Mouse (Mus musculus) kidney, adult 11 months (tissue): ENCODE results near the gene Junb.

Experiments used
- DNase-seq: peaks from one replicate; pipeline ENCODE4 v3.0.0; 2022

The Junb gene

DNA sequence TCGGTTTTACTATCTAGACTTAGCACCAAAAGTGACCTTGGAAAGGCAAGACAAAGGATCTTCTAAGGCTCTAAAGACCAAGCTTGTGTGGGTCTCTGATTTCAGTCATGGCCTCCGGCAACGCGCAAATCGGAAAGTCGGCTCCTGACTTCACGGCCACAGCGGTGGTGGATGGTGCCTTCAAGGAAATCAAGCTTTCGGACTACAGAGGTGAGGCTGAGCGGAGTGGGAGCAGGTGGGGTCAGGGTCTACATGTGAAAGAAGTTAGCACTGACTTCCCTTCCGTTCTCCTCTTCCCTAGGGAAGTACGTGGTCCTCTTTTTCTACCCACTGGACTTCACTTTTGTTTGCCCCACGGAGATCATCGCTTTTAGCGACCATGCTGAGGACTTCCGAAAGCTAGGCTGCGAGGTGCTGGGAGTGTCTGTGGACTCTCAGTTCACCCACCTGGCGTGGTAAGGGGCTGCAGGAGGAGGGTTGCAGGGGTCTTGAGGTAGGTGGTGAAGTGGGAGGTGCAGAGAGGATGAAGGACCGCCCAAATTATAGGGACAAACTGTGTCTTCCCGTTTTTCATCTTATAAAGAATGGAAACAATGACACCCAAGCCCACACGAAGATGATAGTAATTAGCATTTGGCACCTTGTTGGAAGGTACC is 8.3 kb downstream of the Junb start:
- DNase-seq = no peak

DNA sequence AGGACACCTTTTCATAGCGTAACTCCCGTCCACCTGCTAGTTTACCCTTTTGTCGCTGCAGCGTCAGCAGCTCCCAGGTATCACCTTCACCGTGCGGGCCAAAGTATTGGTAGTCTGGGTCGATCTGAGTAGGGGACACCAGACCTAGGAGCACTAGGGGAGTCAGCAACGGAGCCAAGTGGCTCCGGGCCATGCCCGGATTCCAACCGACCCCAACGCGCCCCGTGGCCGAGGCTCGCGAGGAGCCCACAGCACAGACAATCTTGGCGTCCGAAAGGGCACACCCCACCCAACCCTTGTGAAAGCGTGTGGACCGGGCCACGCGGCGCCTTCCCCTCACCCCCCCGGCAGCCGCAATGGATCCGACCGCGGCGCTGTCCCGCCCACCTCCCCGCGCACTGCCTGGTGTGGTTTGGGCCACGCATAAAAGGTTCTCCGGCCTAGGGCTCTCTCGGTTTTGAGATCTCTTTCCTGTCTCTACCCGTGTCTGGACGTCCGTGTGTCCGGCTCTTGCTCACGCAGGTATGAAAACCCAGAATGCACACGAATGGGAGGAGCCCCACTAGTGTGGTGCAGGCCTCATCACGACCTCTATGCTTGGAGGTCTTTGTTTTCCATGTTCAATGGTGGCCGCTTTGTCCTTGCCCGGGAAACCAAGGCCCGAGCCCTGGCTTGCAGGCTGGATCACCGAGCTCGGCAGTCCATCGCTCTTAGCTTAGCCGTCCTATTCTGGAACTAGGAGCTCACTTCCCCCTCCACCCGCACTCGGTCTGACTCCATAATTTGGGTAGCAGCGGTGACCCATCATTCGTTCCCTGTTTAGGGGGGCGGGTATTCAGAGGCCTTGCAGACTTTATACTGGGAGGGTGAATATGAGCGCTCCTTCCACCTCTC is 9.0 kb downstream of the Junb start, which contains the start of the genes Gm49661, Prdx2 and Rnaseh2a:
Gm49661 (minus strand) TSS at position 193 of the 894 bp plus-strand sequence.
Prdx2 (plus strand) TSS at position 347 of the 894 bp plus-strand sequence.
Rnaseh2a (minus strand) TSS at position 527 of the 894 bp plus-strand sequence.
- DNase-seq = peak; percentile 69

DNA sequence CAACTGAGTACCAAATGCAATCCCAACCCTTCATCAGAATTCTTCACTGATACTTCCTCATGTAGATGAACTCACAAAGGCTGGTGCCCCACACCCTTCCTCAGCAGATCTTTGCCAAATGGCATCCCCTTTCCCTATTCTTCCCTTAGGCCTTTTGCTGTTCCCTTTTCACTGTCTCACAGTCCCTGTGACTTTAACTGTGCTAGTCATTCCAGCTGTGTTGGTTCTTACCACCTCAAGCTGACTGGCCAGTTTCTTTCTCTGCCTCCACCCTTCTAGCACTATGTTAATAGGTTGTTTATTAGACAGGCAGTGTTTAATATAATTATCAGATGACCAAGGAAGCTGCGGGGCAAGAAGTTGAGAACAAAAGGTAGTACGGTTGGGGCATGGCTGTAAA is 9.9 kb downstream of the Junb start:
- no peak for DNase-seq

DNA sequence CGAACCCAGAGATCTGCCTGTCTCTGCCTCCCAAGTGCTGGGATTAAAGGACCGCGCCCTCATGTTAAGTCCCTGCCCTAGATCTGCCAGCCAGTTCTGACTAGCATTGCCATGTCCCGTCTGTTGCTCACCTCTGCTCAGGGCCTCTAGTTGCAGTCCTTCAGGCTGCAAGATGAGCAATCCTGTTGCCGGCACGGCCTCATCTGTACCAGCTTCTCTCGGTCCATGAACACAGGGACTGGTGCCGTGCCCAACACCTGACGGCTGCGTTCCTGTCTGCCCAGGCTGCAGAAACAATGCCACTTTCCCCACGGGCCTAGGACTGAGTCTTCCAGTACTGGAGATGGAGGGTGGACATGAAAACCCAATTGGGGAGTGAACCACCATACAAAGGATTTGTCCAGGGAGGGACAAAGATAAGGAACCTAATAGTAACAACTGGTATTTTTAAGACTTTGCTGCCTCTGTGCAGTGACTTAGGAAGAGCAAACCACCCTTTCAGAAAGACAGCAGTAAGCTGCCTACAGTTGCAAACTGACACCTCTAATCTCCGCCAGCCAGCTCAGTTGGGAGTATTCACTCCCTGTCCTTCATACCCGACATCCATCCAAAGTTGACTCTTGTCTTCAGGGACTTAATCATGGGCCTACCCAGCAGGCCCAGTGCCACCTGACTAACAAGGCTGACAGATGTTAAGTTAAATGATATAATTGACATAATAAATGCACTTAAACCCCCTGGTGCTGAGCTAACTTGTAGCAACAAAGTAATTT is 10.8 kb downstream of the Junb start:
- no peak for DNase-seq

DNA sequence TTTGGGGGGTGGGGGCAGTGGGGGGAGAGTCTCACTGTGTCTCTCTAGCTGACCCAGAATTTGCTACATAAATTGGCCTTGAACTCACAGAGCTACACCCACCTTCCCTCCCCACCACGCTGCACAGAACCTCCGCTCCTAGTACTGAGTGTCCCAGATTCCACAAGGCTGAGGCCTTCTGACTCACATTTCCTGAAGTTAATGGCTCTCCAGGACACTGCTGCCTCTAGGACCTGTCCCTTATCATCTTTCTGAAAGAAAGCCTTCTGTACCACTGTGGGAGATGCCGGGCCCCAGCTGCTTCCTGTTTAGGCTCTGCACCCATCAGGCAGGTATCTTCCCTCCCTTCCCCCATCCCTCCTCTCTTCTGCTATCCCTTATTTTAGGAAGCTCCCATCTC is 11.9 kb downstream of the Junb start:
- DNase-seq = no peak

DNA sequence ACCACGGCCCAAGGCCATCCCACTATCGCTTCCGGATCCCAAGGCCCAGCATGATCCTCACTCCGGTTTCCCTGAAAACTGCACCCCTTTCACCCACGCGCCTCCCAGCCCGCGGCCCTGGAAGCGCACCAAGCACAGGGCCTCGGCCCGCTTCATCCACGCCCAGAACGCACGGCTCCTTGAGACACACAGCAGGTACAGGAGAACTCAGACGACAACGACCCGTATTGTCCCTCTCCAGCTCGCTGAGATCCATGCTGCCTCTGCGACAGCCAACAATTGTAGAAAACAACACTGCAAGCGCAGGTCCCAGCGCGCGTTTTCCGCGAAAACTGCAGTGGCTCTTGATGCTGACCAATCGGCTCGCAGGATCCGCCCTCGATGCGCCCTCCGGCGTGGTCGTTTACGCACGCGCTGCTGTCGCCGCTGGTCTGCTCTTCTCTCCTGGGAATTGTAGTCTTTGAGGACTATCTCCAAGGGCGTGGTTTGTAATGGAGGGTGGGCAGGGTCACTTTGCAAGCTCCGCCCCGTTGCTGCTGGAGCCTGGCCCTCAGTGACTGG is 12.7 kb downstream of the Junb start:
- peak; percentile 97 for DNase-seq

DNA sequence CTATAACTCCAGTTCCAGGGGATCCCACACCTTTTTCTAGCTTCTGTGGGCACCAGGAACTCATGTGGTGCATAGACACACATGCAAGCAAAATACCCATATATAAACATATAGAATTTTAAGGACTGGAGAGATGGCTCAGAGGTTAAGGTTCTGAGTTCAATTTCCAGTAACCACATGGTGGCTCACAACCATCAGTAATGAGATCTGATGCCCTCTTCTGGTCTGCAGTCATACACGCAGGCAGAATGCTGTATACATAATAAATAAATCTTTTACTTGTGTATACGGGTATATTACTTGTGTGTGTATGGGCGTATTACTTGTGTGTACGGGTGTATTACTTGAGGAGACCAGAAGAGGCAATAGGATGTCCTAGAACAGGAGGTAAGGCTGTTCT is 14.6 kb downstream of the Junb start:
- DNase-seq = no peak

DNA sequence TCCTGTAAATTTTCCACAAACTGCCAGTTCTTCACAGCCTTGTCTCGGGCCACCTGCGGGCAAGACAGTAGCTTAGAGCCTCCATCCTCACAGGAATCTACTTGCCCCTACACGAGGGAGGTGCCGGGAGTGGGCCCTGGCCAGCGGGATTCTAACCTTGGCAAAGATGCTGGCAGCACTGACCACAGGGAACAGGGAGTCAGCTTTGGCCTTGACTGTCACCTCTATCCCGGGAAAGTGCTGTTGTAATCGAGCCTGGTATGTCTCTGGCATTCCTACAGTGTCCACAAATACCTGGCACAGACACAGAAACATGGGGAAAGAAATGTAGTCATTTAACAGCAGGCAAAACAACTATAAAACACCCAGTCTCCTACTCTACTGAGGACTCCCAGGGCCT is 18.7 kb downstream of the Junb start:
- DNase-seq = no peak

DNA sequence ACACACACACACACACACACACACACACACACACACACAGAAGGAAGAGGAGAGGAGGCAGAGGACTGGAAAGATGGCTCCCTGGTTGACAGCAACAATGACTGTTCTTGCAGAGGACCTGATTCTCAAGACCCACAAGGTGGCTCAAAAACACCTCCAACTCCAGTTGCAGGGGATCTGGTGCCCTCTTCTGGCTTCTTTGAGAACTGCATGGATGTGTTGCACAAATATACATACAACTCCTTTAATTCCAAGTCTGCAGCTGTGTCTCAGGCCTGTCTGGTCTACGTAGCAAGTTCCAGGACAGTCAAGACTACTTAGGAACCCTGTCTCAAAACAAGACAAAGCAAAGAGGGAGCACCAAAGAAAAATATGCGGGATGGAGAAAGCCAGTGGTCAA is 21.8 kb downstream of the Junb start:
- DNase-seq = no peak

DNA sequence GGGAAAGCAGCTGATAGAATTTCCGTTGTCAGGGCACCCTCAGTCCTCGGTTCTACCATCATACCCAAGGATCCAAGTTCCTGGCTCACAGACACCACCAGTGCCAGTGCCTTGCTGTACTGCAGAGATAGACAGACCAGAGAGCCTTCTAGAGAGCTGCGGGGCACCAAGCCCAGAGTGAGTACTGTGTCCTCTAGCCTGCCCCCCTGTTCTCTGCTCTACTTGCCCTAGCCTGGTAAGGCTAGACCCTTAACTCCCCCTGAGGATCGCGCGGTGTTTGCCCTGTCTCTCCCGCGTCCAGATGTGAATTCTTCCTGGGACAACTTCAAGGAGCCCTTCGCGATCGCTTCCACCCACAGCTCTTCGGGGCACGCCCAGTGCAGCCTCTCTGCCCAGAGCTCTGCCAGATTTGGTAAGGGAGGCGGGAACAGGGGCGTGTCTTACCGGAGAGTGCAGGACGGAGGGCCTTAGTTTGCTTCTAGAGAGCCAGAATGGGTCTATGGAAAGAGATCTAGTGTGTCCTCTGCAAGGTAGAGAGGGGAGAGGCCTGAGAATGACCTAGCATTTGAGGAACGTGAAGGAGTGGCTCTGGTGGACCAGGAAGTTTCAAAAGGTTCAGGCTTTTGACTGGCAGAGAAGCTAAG is 25.8 kb downstream of the Junb start:
- DNase-seq = no peak

DNA sequence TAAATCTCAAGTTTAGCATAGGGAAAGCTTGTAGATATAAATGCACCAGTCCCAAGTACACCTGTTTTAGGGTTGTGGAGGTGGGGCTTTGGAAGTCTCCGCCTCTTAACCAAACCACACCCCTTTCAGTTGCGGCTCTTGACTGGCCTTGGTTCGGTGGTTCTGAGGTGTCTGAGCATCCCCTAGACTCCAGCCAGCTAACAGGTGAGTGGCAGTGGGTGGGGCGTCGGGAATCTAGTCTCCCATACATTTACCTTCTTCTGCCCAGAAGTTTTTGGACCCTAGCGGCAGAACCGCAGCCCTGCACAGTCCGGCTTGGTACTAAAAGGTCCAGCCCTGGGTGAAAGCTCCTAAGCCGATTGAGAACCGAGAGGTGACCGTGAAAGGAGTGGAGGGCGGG is 28.8 kb downstream of the Junb start:
- no peak for DNase-seq

DNA sequence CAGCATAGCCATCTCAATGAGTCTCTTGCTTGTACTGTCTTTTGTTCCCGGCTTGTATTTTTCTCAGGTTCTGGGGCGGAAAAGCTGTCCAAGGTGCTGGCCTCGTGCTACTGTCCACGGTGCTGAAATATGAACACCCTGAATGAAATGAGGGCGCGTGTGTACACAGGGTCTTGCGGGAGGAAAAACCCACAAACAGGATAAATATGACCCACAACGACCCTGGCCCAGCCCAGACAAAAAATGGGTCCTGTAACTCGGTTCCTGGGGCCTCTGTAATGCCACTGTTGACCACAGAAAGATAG is 31.3 kb downstream of the Junb start:
- peak; percentile 27 for DNase-seq

DNA sequence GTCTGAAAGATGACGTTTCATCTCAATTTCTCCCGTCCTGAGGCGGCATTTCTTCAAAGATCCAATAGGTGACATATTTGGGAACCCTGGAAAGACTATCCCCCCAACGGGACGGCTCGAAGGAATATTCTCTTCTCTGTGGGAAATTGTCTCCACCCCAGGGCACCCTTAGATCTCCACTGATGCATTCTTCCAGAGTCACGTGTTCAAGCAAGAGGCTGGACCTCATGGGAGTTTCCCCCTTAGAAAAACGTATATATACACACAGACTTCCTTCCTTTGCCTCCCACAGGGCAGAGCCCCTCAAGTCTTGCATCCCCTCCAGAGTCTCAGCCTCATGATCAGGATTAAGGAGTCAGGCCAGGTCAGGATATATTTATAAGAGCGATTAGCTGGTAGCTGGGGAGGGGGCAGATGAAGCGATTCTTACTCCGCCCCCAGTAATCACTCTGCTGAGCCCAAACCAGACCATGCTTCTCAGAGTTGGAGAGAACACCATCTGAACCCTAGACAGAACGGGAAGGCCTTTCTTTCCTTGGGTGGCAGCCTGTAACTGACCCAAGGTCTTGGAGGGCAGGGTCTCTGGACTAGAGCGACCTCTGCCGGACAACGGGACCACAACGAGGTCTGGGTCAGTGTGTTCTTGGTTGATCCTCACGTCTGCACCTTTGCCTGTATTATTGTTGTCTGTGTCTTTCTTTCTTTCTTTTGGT is 31.8 kb downstream of the Junb start, which contains the start of gene Rtbdn:
Rtbdn (plus strand) TSS at position 464 of the 713 bp plus-strand sequence.
- DNase-seq = no peak

DNA sequence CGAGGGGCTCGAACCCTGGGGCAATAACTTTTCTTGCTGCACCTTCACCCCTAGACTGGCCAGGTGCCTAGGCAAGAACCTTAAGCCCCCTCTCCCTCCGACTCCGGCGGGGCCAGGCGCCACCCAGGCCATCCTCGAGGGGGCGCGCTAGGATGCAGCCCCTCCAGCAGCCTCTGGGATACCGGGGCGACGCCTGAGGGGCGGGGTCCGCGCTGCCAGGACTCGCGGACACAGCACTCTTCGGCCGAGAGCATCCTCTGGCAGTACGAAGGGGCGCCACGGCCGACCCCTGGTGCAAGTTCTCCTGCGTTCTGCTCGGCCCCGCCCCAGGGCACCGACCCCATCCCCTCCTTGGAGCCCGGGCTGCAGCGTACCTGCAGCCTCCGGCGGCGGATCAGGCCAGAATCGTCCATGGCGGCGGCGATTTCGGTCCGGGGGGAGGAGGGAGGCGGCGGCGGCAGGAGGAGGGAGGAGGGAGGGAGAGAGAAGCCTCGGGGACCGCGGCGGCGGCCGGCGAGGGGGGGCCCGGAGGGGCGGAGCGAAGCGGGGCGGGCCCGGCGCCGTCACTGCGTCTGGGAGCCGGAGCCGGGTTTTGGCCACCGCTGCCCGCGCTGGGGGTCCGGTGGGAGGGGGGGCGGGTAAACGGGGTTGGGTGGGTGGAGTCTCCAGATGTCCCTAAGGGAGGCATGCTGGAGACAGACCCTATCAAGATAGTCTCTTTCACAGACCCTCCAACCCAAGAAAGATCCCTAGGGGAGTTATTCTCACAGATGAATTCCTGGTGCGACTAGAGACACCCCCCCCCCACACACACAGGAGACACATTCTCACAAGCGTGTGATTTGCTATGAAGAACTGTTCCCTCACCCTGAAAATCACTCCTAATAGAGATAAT is 32.6 kb downstream of the Junb start:
- DNase-seq = no peak

DNA sequence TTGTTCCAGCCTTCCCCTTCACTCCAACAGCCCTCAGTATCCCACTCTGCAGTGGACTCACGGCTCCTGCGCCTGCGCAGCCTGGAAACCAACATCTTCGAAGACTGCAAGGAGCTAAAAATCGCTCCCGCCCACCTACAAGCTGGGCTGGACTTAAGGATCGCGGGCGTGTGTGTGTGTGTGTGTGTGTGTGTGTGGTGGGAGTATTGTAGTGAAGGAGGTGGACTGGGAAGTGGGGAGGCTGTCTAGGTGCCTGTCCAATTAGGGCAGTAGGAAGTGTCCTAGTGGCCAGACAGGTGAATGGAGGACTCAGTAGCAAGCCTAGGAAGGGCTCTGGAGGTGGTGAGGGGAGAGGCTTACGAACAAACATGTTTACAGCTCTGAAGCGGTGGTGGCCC is 33.3 kb downstream of the Junb start:
- no peak for DNase-seq

DNA sequence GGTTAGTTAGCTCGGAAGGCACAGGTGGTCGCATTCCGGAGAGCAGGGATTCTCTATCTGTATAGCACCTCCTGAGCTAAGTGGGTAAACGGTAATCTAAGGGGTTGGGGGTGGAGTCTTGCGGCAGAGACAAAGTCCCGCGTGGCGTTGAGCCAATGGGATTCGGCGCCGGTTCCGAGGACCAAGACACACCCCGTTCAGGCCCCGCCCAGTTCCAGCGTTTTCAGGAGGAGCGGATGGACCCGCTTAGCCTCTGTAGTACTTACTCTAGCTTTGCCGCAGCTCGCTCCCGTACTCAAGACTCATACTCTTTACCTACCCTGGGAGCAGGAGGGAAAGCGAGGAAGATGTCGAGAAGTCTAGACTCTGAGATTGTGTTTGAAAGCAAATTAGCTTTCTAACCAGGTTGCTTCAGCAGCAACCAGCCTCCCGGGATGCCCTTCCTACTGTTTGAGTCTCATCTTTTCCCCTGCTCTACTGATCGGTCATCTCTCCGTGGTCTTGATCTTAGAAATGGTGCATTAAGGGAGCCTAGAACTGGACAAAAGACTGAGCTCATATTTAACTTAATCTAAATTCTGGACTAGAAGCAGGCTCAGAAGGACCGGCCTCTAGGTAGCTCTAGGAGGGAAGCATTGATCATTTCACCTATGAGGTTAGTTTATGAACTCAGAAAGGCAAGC is 33.9 kb downstream of the Junb start:
- DNase-seq = no peak

DNA sequence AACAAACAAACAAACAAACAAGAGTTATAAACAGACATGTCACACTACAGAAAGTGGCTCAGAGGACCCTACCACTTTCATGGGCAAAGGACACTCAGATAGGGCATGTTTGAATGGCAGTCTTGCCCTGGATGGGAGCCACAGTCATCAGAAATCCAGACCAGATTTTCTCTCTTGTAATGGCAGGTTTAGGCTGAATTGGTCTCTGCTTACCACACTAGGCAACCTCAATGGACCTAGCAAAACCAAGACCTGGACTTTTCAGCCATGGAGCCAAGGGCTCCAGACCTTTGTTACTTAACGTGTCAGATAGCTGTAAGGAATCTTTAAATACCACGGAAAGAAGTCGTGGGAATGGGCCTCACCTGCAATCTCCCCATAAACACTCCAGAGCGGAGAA is 34.8 kb downstream of the Junb start:
- DNase-seq = no peak

DNA sequence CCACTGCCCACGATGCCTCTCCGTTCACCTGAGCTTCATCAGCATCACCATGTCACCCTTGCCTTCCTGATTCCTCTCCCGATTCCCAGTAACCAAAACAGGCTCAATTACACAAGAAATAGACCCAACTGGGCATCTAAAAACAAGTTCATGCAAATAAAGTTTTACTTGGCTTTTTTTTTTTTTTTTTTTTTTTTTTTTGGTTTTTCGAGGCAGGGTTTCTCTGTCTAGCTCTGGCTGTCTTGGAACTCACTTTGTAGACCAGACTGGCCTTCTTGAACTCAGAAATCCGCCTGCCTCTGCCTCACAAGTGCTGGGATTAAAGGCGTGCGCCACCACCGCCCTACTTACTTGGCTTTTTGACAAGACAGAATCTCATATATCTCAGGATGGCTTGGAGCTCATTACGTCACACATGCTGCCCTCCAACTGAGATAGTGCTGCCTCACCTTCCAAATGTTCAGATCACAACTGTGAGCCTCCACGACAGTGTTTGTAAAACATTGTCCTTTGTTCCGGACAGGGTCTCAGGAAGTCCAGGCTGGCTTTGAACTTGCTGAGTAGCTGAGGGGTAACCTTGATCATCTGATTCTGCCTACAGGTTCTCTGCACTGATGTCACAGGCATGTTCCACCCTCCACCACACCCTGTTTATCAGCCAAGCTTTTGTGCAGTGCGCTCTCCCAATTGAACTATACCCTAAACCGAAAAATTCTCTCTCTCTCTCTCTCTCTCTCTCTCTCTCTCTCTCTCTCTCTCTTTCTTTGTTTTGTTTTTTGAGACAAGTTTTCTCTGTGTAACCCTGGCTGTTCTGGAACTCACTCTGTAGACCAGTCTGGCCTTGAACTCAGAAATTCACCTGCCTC is 40.7 kb downstream of the Junb start:
- no peak for DNase-seq

DNA sequence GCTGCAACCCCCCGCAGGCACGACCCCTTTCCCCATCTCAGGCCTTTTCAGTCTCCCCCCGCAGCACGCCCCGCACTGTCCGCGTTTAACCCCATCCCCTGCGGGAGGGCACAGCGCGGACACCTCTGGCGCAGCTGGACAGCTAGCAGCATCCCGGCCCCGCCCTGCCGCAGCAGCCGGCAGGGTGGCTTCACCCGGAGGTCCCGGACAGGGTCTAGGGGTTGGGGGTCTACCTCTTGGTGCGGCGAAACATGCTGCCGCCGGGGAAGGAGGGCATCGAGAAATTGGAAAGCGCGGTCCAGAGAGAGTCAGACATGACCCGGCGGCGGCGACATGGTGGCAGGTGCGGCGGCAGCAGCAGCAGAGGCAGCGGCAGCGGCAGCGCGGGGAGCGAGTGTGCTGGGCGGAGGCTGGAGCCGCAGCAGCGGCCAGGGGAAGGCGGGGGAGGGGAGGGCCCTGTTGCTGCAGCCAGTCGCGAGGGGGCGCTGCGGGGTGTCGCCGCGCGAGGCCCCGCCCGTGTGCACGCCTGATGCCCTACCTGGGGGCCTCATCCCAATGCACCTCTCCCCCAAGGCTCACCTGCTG is 41.5 kb downstream of the Junb start, which contains the start of gene Mast1:
Mast1 (minus strand) TSS at position 398 of the 585 bp plus-strand sequence.
- no peak for DNase-seq
